Mouse (Mus musculus) adrenal gland, adult 18-20 months (tissue): ENCODE measurements around the gene Ahr. TPM values are rescaled to one million over a fixed set of nuclear protein-coding genes. Genes with fewer than 3 reads are reported as not detected.

Source experiments
- DNase-seq, 2 experiments: peaks; one replicate each; pipeline ENCODE4 v3.0.0; 2021 to 2022; ENCODE audit warnings: low spot score in 2 of 2
- total RNA-seq, 2 experiments: library from RNA; stranded (reverse); gene quantifications; 1 replicate in 1 of 2; 2 replicates in 1 of 2; pipeline ENCODE4 v1.2.3; 2021

The Ahr gene
- total RNA-seq, 2 experiments from 2014 or later: 2.8 to 3.3 TPM

DNA sequence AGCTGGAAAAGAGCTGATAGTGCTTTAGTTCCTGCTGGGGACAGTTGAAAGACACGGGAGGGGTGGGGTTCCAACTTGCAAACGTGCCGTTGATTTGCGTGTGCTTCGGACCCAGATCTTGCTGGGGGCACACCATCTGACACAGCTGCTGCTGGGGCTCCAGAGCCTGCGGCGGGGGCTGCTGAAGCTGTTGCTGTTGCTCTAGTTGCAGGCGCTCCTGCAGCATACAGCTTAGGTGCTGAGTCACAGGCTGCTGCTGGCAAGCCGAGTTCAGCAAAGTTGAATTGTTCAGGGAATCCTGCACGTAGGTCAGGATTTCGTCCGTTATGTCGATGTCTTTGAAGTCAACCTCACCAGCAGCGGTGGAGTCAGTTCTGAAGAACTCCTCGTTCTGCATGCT, 30.8 kb downstream of the Ahr start:
- DNase-seq: no peak

DNA sequence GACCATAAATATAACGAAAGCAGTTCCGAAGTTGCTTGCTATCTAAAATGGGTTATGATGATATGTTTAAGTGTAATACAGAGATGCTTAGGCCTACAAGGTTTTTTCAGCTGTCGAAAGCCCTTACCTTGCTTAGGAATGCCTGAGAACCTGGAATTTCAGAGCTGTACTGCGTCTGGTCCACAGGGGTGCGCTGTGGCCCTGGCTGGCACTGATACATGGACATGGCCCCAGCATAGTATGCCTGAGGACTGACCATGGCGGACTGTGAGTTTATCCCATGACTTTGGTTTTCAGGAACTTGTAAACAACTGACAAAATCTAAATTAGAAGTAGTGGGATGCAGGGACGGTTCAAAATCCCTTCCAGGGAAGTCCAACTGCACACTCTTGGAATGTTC, 31.3 kb downstream of the Ahr start:
- DNase-seq: no peak

DNA sequence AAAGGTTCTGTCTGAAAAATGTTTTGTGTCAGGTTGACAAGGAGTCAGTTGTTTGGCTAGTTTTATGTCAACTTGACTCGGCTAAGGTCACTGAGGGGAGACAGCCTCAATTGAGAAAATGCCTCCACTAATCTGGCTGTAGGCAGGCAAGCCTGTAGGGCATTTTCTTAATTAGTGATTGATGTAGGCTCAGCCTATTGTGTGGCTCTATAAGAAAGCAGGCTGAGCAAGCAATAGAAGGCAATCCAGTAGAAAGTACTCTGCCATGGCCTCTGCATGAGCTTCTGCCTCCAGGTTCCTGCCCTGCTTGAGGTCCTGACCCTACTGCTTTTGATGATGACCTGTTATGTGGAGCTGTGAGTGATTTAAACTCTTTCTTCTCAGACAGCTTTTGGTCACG, 33.4 kb downstream of the Ahr start:
- no peak for DNase-seq

DNA sequence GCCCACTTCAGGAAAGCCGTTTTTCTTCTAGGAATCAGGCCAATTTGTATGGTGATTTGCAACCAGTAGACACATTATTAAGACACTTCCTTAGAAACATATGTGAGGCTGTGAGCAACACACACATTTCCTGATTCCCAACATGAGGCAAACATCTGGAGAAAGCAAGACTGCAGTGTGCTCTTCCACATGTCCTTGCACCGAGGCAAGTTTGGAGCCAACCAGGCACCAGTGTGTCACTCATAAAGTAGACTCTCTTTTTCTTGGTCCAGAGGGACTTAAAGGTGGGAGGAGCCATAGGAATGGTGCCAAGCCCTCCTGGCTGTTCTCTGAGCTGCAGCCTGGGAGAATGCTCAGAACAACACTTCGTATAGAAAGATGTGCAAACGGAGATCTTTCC, 39.6 kb downstream of the Ahr start:
- no peak for DNase-seq

DNA sequence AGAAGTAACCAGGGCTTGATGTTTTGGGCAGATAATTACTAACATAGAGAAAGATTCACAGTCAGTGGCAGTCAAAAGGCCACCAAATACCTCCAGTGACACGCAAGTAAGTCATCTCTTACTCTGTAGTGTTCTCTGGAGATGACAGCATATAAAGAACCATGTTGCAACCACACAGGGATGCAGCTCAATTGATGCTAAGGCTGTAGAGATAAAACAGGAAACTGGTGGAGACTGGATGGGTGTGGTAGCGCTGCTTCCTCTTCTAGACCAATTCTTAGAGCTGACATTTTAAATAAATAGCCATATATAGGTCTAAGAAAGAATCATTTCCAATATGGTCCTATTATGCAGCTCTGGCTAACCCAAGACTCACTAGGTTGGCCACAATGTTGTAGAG, 54.1 kb downstream of the Ahr start:
- DNase-seq: no peak

DNA sequence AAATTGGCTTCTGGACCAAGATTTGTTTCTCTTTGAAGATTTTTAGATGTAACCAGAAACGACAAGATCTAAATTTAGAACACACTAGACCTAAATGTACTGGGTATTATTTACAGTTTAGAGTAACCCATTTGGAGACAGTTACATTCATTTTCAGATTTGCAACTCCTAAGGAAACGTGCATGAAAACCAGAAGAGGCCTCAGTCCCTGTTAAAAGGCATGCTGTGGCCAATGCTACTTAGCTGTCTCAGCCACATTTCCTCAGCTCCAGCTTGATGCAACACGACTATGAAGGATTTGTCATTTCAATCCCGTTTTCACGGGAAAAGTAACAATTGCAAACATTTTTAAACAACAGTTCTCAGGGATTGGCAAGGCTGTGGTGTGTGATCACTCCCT, 55.9 kb downstream of the Ahr start:
- DNase-seq: no peak

DNA sequence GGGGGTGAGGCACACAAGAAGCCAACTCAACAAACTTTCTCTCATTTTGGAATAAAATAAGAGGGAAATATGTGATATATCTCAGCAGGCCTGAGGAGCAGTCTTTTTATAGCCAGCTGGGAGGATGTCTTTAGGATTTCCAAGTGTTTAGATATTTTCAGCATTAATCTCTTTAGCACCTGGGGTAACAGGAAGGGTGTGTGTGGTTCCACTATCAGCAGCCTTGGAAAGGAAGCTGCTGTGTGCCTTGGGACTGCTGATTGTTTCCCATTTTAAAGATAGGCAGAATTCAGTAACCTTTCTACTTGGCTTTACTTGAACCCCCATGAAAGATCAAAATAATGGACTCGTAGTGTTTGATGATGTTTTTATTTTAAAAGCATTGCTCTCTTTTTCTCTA, 71.4 kb downstream of the Ahr start:
- no peak for DNase-seq

DNA sequence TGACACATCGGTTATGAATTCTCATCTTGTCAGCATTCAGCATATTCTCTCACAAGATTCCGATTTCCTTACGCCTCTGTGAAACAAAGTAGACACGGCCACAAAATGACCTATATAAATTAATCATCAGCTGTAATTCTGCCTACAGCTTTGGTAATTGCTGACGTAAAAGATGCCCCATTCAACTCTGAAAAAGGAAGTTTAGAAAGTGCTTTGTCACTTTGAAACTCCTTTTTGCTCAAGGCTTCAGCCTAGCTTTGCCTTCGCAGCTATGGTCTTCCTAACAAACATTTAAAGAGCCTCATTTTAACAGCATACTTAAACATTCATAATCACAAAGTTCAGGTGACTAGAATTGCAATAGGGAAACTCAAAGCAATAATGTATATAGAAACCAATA, 72.2 kb downstream of the Ahr start:
- no peak for DNase-seq

DNA sequence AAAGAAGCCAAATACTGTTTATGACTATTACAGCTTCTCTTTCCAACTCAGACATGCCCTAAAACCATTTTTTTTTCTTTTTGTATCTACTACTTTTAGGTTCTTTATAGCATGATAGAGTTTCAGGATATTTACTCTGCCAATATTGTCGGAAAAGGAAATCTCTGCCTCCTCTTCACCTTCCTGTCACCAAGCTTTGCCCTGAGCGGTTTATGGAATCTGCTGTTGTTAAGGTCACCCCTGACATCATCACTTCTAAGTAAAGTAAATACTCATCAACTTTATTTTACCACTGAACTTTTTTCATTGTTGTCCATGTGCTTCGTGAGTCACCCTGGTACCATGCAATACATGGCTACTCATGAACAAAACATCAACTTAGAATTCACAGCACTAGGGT, 75.2 kb downstream of the Ahr start:
- no peak for DNase-seq
